Mouse (Mus musculus) forelimb bud, embryonic 11.5 days (tissue): ENCODE data around the gene Smyd3.

Experiments
- DNase-seq: peaks from one replicate; pipeline ENCODE4 v3.0.0-alpha.2; 2012; ENCODE audit warnings: low read depth, low spot score

Smyd3 gene

GRCm38 (mm10) chr1:179231777-179232661, 285.8 kb downstream of the Smyd3 start:
- DNase-seq = peak; percentile 77

GRCm38 (mm10) chr1:179229515-179229914, 288.3 kb downstream of the Smyd3 start:
- DNase-seq = peak; percentile 30

- DNase-seq = no peak
These were observed 297.6 kb downstream of the Smyd3 start for GRCm38 (mm10) chr1:179220290-179220689.

- DNase-seq = no peak
These were observed 299.8 kb downstream of the Smyd3 start for GRCm38 (mm10) chr1:179218061-179218460.

- DNase-seq = no peak
These were observed 300.8 kb downstream of the Smyd3 start for GRCm38 (mm10) chr1:179217036-179217435.

- DNase-seq = no peak
These were observed 304.5 kb downstream of the Smyd3 start for GRCm38 (mm10) chr1:179213381-179213780.

- DNase-seq = no peak
These were observed 305.5 kb downstream of the Smyd3 start for GRCm38 (mm10) chr1:179212295-179212694.

GRCm38 (mm10) chr1:179211313-179211712, 306.5 kb downstream of the Smyd3 start:
- DNase-seq = no peak

- no peak for DNase-seq
These were observed 309.8 kb downstream of the Smyd3 start for GRCm38 (mm10) chr1:179207846-179208595.

- DNase-seq = no peak
These were observed 310.6 kb downstream of the Smyd3 start for GRCm38 (mm10) chr1:179207180-179207741.

- no peak for DNase-seq
These were observed 319.2 kb downstream of the Smyd3 start for GRCm38 (mm10) chr1:179198517-179199200.

- DNase-seq = peak; percentile 79
These were observed 319.9 kb downstream of the Smyd3 start for GRCm38 (mm10) chr1:179197821-179198516.

GRCm38 (mm10) chr1:179197156-179197555, 320.7 kb downstream of the Smyd3 start:
- DNase-seq = no peak

GRCm38 (mm10) chr1:179196422-179196821, 321.4 kb downstream of the Smyd3 start:
- no peak for DNase-seq

GRCm38 (mm10) chr1:179192781-179193180, 325.1 kb downstream of the Smyd3 start:
- DNase-seq = no peak

GRCm38 (mm10) chr1:179190837-179191236, 327.0 kb downstream of the Smyd3 start:
- DNase-seq = no peak

- DNase-seq = no peak
These were observed 330.7 kb downstream of the Smyd3 start for GRCm38 (mm10) chr1:179187171-179187570.

- no peak for DNase-seq
These were observed 333.2 kb downstream of the Smyd3 start for GRCm38 (mm10) chr1:179184631-179185030.

- no peak for DNase-seq
These were observed 334.3 kb downstream of the Smyd3 start for GRCm38 (mm10) chr1:179183499-179183898.

GRCm38 (mm10) chr1:179180546-179180945, 337.3 kb downstream of the Smyd3 start:
- DNase-seq = no peak
